Mouse (Mus musculus) MEL (cell line): ENCODE data around the gene Nfatc3. TPM values are rescaled to one million over a fixed set of nuclear protein-coding genes. Genes with fewer than 3 reads are reported as not detected.

Source experiments
- DNase-seq: peaks from one replicate; pipeline ENCODE4 v3.0.0; 2011; ENCODE audit warnings: low read depth, low spot score
- H3K27ac ChIP-seq: 2 replicates; pipeline ENCODE4 v1.5.1; 2012; ENCODE audit warnings: low read depth, mild to moderate bottlenecking, control low read depth, low read length, moderate library complexity; ENCODE audit not compliant: control insufficient read depth
- H3K27me3 ChIP-seq, 2 experiments: fragments of 150-350 bp in 1 of 2; sonication (generic) in 1 of 2; 2 replicates each; pipeline ENCODE4 v1.6.1; 2012; ENCODE audit warnings: low read length in 2 of 2, mild to moderate bottlenecking in 2 of 2, improper control_type of control experiment in 1 of 2, moderate library complexity in 1 of 2; ENCODE audit not compliant: insufficient read depth in 2 of 2, control insufficient read depth in 1 of 2
- H3K36me3 ChIP-seq, 2 experiments: 2 replicates each; pipeline ENCODE4 v1.6.1; 2012 to 2014; ENCODE audit warnings: low read length in 2 of 2, improper control_type of control experiment in 1 of 2, inconsistent platforms in 1 of 2, mild to moderate bottlenecking in 1 of 2; ENCODE audit not compliant: insufficient read depth in 2 of 2, control insufficient read depth in 1 of 2
- H3K4me1 ChIP-seq, 2 experiments: fragments of 150-350 bp in 1 of 2; sonication (generic) in 1 of 2; 2 replicates each; pipeline ENCODE4 v1.6.1; 2012; ENCODE audit warnings: low read length in 2 of 2, improper control_type of control experiment in 1 of 2, mild to moderate bottlenecking in 1 of 2; ENCODE audit not compliant: insufficient read depth in 2 of 2, control insufficient read depth in 1 of 2
- H3K4me3 ChIP-seq, 2 experiments: fragments of 150-350 bp in 1 of 2; sonication (generic) in 1 of 2; 2 replicates each; pipeline ENCODE4 v1.5.1; 2012; ENCODE audit warnings: low read depth in 2 of 2, low read length in 2 of 2, mild to moderate bottlenecking in 2 of 2, moderate library complexity in 2 of 2, control low read depth in 1 of 2, improper control_type of control experiment in 1 of 2; ENCODE audit not compliant: control insufficient read depth in 1 of 2, insufficient read depth in 1 of 2
- H3K79me2 ChIP-seq: 2 replicates; pipeline ENCODE4 v1.6.1; 2012; ENCODE audit warnings: mild to moderate bottlenecking, low read length, moderate library complexity; ENCODE audit not compliant: control insufficient read depth, poor library complexity, insufficient read depth
- H3K9ac ChIP-seq: 2 replicates; pipeline ENCODE4 v1.6.1; 2012; ENCODE audit warnings: low read depth, mild to moderate bottlenecking, control low read depth, low read length, moderate library complexity; ENCODE audit not compliant: control insufficient read depth, poor library complexity, severe bottlenecking
- H3K9me3 ChIP-seq: fragments of 150-350 bp; sonication (generic); replicated peaks from 2 replicates; pipeline ENCODE4 v1.6.1; 2012; ENCODE audit warnings: mild to moderate bottlenecking, low read length, improper control_type of control experiment, moderate library complexity; ENCODE audit not compliant: insufficient read depth
- BHLHE40 ChIP-seq: IDR thresholded peaks from 2 replicates; pipeline ENCODE4 v1.6.1; 2012; ENCODE audit warnings: low read depth, mild to moderate bottlenecking, inconsistent platforms, low read length, improper control_type of control experiment, borderline replicate concordance
- E2F4 ChIP-seq: IDR thresholded peaks from 2 replicates; pipeline ENCODE4 v1.6.1; 2011; ENCODE audit warnings: low read depth, low read length, improper control_type of control experiment, borderline replicate concordance
- ETS1 ChIP-seq: IDR thresholded peaks from 2 replicates; pipeline ENCODE4 v1.6.1; 2012; ENCODE audit warnings: low read depth, mild to moderate bottlenecking, inconsistent platforms, low read length, improper control_type of control experiment, moderate library complexity
- GABPA ChIP-seq: IDR thresholded peaks from 2 replicates; pipeline ENCODE4 v1.6.1; 2012; ENCODE audit warnings: low read depth, mild to moderate bottlenecking, inconsistent platforms, low read length, improper control_type of control experiment, moderate library complexity
- HCFC1 ChIP-seq: IDR thresholded peaks from 2 replicates; pipeline ENCODE4 v1.6.1; 2012; ENCODE audit warnings: low read depth, mild to moderate bottlenecking, inconsistent platforms, low read length, improper control_type of control experiment, moderate library complexity
- JUND ChIP-seq: IDR thresholded peaks from 2 replicates; pipeline ENCODE4 v1.6.1; 2011; ENCODE audit warnings: low read depth, mild to moderate bottlenecking, improper control_type of control experiment, low read length
- MAFK ChIP-seq: IDR thresholded peaks from 2 replicates; pipeline ENCODE4 v1.6.1; 2011; ENCODE audit warnings: low read depth, mild to moderate bottlenecking, low read length, improper control_type of control experiment, borderline replicate concordance
- MAX ChIP-seq: IDR thresholded peaks from 2 replicates; pipeline ENCODE4 v1.6.1; 2011; ENCODE audit warnings: low read length, improper control_type of control experiment
- MAZ ChIP-seq: IDR thresholded peaks from 2 replicates; pipeline ENCODE4 v1.6.1; 2012; ENCODE audit warnings: low read depth, mild to moderate bottlenecking, inconsistent platforms, low read length, improper control_type of control experiment
- MXI1 ChIP-seq: IDR thresholded peaks from 2 replicates; pipeline ENCODE4 v1.6.1; 2011; ENCODE audit warnings: mild to moderate bottlenecking, low read depth, low read length, improper control_type of control experiment
- MYC ChIP-seq: IDR thresholded peaks from 2 replicates; pipeline ENCODE4 v1.6.1; 2011; ENCODE audit warnings: low read depth, mild to moderate bottlenecking, low read length, improper control_type of control experiment, moderate library complexity
- NRF1 ChIP-seq: IDR thresholded peaks from 2 replicates; pipeline ENCODE4 v1.6.1; 2014; ENCODE audit warnings: low read depth, mild to moderate bottlenecking, inconsistent platforms, low read length, improper control_type of control experiment, moderate library complexity; ENCODE audit not compliant: poor library complexity, insufficient read depth, severe bottlenecking
- POLR2A ChIP-seq, 2 experiments: IDR thresholded peaks; 2 replicates each; pipeline ENCODE4 v1.6.1; 2011 to 2012; ENCODE audit warnings: low read length in 2 of 2, mild to moderate bottlenecking in 2 of 2, control low read depth in 1 of 2, improper control_type of control experiment in 1 of 2, low read depth in 1 of 2, moderate library complexity in 1 of 2; ENCODE audit not compliant: control insufficient read depth in 1 of 2, insufficient read depth in 1 of 2, poor library complexity in 1 of 2
- POLR2AphosphoS2 ChIP-seq: IDR thresholded peaks from 2 replicates; pipeline ENCODE4 v1.6.1; 2011; ENCODE audit warnings: low read length, improper control_type of control experiment
- POLR2AphosphoS5 ChIP-seq: IDR thresholded peaks from 2 replicates; pipeline ENCODE4 v1.6.1; 2012; ENCODE audit warnings: low read depth, borderline replicate concordance, mild to moderate bottlenecking, inconsistent platforms, low read length, moderate library complexity, mixed read lengths
- RCOR1 ChIP-seq: IDR thresholded peaks from 2 replicates; pipeline ENCODE4 v1.6.1; 2012; ENCODE audit warnings: low read depth, mild to moderate bottlenecking, inconsistent platforms, low read length, improper control_type of control experiment
- SIN3A ChIP-seq: IDR thresholded peaks from 2 replicates; pipeline ENCODE4 v1.6.1; 2012; ENCODE audit warnings: low read length, improper control_type of control experiment, inconsistent platforms
- TAL1 ChIP-seq: IDR thresholded peaks from 2 replicates; pipeline ENCODE4 v1.6.1; 2012; ENCODE audit warnings: mild to moderate bottlenecking, inconsistent platforms, low read length, moderate library complexity, mixed read lengths
- TCF12 ChIP-seq: IDR thresholded peaks from 2 replicates; pipeline ENCODE4 v1.6.1; 2014; ENCODE audit warnings: low read depth, mild to moderate bottlenecking, inconsistent platforms, low read length, improper control_type of control experiment, moderate library complexity
- ZKSCAN1 ChIP-seq: IDR thresholded peaks from 2 replicates; pipeline ENCODE4 v1.6.1; 2012; ENCODE audit warnings: low read depth, mild to moderate bottlenecking, inconsistent platforms, low read length, improper control_type of control experiment, moderate library complexity
- ZNF384 ChIP-seq: IDR thresholded peaks from 2 replicates; pipeline ENCODE4 v1.6.1; 2012; ENCODE audit warnings: low read depth, mild to moderate bottlenecking, inconsistent platforms, low read length, improper control_type of control experiment
- polyA plus RNA-seq, 2 experiments: library from polyadenylated mRNA; stranded (reverse) in 1 of 2; unstranded in 1 of 2; fragments of >175 nt in 1 of 2; fragments of >200 nt in 1 of 2; gene quantifications; 2 replicates each; pipeline versions ENCODE4 v1.2.1 to v1.2.4; 2012; ENCODE audit warnings: low replicate concordance in 2 of 2, low read depth in 1 of 2; ENCODE audit not compliant: insufficient read length in 2 of 2, insufficient read depth in 1 of 2, missing spikeins in 1 of 2
- total RNA-seq: library from RNA; depleted of rRNA; stranded (reverse); fragments of 300-350 nt; gene quantifications from 2 replicates; pipeline ENCODE4 v1.2.3, GENCODE M21; 2012

Gene Nfatc3
- total and polyA plus RNA-seq, 3 experiments: 14.4 to 59.3 (median 50.2) TPM

- DNase-seq: no peak
- Histone ChIP-seq H3K9me3 (no peaks in the 10 kb centered on the region), H3K36me3 (peaks cover 0 to 25% of the 10 kb centered on the region in 2 experiments; a peak in 2 of 4 replicates), H3K4me1 (no peaks in the 10 kb centered on the region), H3K27ac (no peak overlapping the region), H3K27me3 (no peaks in the 10 kb centered on the region), H3K9ac (no peak overlapping the region)
- no peak for TF ChIP-seq HCFC1
- no peak for TF ChIP-seq GABPA
- no peak for TF ChIP-seq ETS1
- TF ChIP-seq MAZ: no peak
- no peak for TF ChIP-seq TAL1
- no peak for TF ChIP-seq POLR2A (IDR thresholded peaks at IDR 0.05; ENCODE audit: control insufficient read depth in 1 of 2, insufficient read depth in 1 of 2, low read depth in 1 of 2, low read length in 2 of 2, poor library complexity in 1 of 2)
- TF ChIP-seq POLR2AphosphoS5: no peak
- TF ChIP-seq MXI1: no peak
- TF ChIP-seq TCF12: no peak
- TF ChIP-seq NRF1: no peak
- TF ChIP-seq, all 39 proteins: peak for 0
- Histone ChIP-seq H3K4me3 (no peak overlapping the region), H3K79me2 (no peaks in the 10 kb centered on the region)
These were observed 47.6 kb downstream of the Nfatc3 start for GRCm38 (mm10) chr8:106106193-106106592.

- Histone ChIP-seq H3K4me3 (no peak overlapping the region), H3K4me1 (no peaks in the 10 kb centered on the region), H3K9ac (no peak overlapping the region), H3K79me2 (no peaks in the 10 kb centered on the region), H3K27ac (no peak overlapping the region), H3K36me3 (peaks cover 0 to 26% of the 10 kb centered on the region in 2 experiments; a peak in 2 of 4 replicates), H3K27me3 (no peaks in the 10 kb centered on the region), H3K9me3 (no peaks in the 10 kb centered on the region)
- TF ChIP-seq MAFK (no peak), JUND (no peak), BHLHE40 (no peak), E2F4 (no peak), SIN3A (no peak), POLR2AphosphoS5 (no peak), ZKSCAN1 (no peak), MAX (no peak), ZNF384 (no peak), POLR2AphosphoS2 (no peak), TAL1 (no peak), RCOR1 (no peak), MYC (no peak), POLR2A (IDR thresholded peaks at IDR 0.05; ENCODE audit: control insufficient read depth in 1 of 2, insufficient read depth in 1 of 2, low read depth in 1 of 2, low read length in 2 of 2, poor library complexity in 1 of 2) (no peak), TCF12 (no peak), ETS1 (no peak)
- DNase-seq: no peak
These were observed 49.4 kb downstream of the Nfatc3 start for GRCm38 (mm10) chr8:106108080-106108479.
